Mouse (Mus musculus) hindlimb bud, embryonic 11.5 days (tissue): ENCODE data around the gene Col1a1.

Source experiments
- DNase-seq: peaks from one replicate; pipeline ENCODE4 v3.0.0-alpha.2; 2012; ENCODE audit warnings: low read depth, low spot score; ENCODE audit errors: extremely low spot score

Gene Col1a1

GRCm38 (mm10) chr11:94974951-94975350 lies 38.9 kb downstream of the Col1a1 start:
- no peak for DNase-seq

GRCm38 (mm10) chr11:94976199-94976598 lies 40.2 kb downstream of the Col1a1 start, which contains the start of gene Sgca:
TSS of gene Sgca (minus strand) at chr11:94976327.
- no peak for DNase-seq

GRCm38 (mm10) chr11:94978178-94978915 lies 42.3 kb downstream of the Col1a1 start:
- DNase-seq = no peak

- DNase-seq = peak; percentile 90
Measured at GRCm38 (mm10) chr11:94978947-94979346, 42.9 kb downstream of the Col1a1 start.

- no peak for DNase-seq
Measured at GRCm38 (mm10) chr11:94979462-94980179, 43.6 kb downstream of the Col1a1 start.

GRCm38 (mm10) chr11:94985140-94985539 lies 49.1 kb downstream of the Col1a1 start:
- no peak for DNase-seq

- DNase-seq = no peak
Measured at GRCm38 (mm10) chr11:94985822-94986221, 49.8 kb downstream of the Col1a1 start.

GRCm38 (mm10) chr11:94986435-94986834 lies 50.4 kb downstream of the Col1a1 start:
- DNase-seq = no peak

- no peak for DNase-seq
Measured at GRCm38 (mm10) chr11:94987341-94987740, 51.3 kb downstream of the Col1a1 start.

GRCm38 (mm10) chr11:94987851-94988250 lies 51.8 kb downstream of the Col1a1 start:
- DNase-seq = no peak

GRCm38 (mm10) chr11:94988780-94989561 lies 52.9 kb downstream of the Col1a1 start:
- no peak for DNase-seq

- DNase-seq = peak; percentile 92
Measured at GRCm38 (mm10) chr11:94989562-94990017, 53.6 kb downstream of the Col1a1 start.

- DNase-seq = no peak
Measured at GRCm38 (mm10) chr11:94990102-94990748, 54.2 kb downstream of the Col1a1 start.

GRCm38 (mm10) chr11:94990749-94991577 lies 54.9 kb downstream of the Col1a1 start, which contains the start of gene Ppp1r9b:
TSS of gene Ppp1r9b (plus strand) at chr11:94991035.
- DNase-seq = no peak

- DNase-seq = no peak
Measured at GRCm38 (mm10) chr11:94991641-94992479, 55.8 kb downstream of the Col1a1 start.

GRCm38 (mm10) chr11:94992480-94992753 lies 56.4 kb downstream of the Col1a1 start:
- no peak for DNase-seq

GRCm38 (mm10) chr11:94992754-94993606 lies 57.0 kb downstream of the Col1a1 start:
- no peak for DNase-seq

GRCm38 (mm10) chr11:94994208-94994814 lies 58.3 kb downstream of the Col1a1 start:
- DNase-seq = no peak
